Mouse (Mus musculus): ENCODE data around the gene Med10. TPM values are rescaled to one million over a fixed set of nuclear protein-coding genes. Genes with fewer than 3 reads are reported as not detected.

Gene Med10
- polyA plus RNA-seq (2014; fragmentation: Illumina TruSeq; extraction: RNeasy Lipid Tissue Mini Kit (QIAGEN cat#74804); ENCODE audit: low read depth, low replicate concordance), result 44.9 TPM

GRCm38 (mm10) chr13:69802095-69802494 lies at the start of gene Med10:
TSS of gene Med10 (plus strand) at chr13:69802395.

Other genes starting within 250 kb of the Med10 start
- 9.4 TPM for gene Srd5a1, start 191.0 kb upstream of the Med10 start, polyA plus RNA-seq (2014; fragmentation: Illumina TruSeq; extraction: RNeasy Lipid Tissue Mini Kit (QIAGEN cat#74804); ENCODE audit: low read depth, low replicate concordance)
- 0.16 TPM for gene Ube2ql1, start 62.5 kb upstream of the Med10 start, polyA plus RNA-seq (2014; fragmentation: Illumina TruSeq; extraction: RNeasy Lipid Tissue Mini Kit (QIAGEN cat#74804); ENCODE audit: low read depth, low replicate concordance)

Measured in sigmoid colon, adult 10 weeks (tissue).